Mouse (Mus musculus): ENCODE results near the gene Kdelr2.

The Kdelr2 gene

DNA sequence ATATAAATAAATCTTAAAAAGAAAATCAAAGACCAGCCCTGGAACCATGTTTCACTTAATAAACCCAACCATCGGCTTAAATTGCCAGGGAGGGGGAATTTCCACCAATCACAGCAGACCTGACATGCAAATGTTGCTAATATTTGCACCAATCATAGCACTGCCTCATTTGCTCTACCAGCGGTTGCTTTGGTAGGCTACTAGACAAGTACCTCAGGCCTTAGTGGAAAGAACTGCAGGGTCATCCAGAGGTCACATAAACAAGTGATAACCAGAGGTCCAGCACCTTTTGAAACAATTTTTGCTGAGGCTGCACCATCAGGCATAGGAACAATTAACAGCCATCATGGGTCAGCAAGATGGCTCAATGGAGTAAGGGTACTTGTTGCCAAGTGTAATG lies 2.1 kb upstream of the Kdelr2 start:
- no peak for DNase-seq (ENCODE audit: low spot score)

- peak; percentile 35 for DNase-seq (ENCODE audit: low spot score)
Observed at GRCm38 (mm10) chr5:143404148-143404930, 701 bp downstream of the Kdelr2 start.

- DNase-seq (ENCODE audit: low spot score), result no peak
Observed at GRCm38 (mm10) chr5:143405200-143405599, 1.6 kb downstream of the Kdelr2 start.

DNA sequence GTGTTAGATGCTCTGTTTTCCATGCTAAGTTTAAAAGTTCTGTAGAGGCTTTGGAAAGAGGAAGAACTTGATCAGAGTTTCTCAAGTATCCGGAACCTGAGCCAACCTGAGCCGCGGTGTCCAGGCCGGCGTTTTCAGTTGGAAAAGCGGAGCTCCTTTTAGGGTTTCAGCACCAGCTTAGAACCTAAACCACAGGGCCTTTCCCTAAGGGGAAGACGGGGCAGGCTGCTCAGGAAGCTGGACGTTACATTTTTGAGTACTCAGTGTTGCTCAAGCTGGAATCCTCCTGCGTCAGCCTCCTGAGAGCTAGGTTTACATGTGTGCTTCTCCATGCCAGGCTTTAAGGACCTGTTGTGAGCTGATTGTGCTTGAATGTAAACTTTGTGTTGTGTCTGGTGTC lies 2.9 kb downstream of the Kdelr2 start:
- no peak for DNase-seq (ENCODE audit: low spot score)

- DNase-seq (ENCODE audit: low spot score), result peak; percentile 26
Observed at GRCm38 (mm10) chr5:143409239-143409638, 5.6 kb downstream of the Kdelr2 start.

- DNase-seq (ENCODE audit: low spot score), result no peak
Observed at GRCm38 (mm10) chr5:143410841-143411395, 7.3 kb downstream of the Kdelr2 start.

- DNase-seq (ENCODE audit: low spot score), result no peak
Observed at GRCm38 (mm10) chr5:143421484-143421883, 17.8 kb downstream of the Kdelr2 start.

DNA sequence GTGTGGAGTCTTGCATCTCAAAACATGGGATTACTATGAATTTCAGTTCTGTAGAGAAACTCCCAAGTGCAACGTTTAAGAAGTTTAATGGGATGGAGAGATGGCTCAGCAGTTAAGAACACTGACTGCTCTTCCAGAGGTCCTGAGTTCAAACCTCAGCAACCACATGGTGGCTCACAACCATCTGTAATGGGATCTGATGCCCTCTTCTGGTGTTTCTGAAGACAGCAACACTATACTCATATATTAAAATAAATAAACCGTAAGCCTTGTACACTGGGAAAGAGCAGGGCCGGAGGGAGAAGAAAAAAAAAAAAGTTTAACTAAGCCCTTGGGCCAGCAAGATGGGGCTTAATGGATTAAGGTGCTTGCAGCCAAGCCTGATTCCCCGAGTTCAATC lies 19.4 kb downstream of the Kdelr2 start:
- DNase-seq (ENCODE audit: low spot score), result no peak

GRCm38 (mm10) chr5:143423899-143424519 lies 20.4 kb downstream of the Kdelr2 start:
- peak; percentile 64 for DNase-seq (ENCODE audit: low spot score)

DNA sequence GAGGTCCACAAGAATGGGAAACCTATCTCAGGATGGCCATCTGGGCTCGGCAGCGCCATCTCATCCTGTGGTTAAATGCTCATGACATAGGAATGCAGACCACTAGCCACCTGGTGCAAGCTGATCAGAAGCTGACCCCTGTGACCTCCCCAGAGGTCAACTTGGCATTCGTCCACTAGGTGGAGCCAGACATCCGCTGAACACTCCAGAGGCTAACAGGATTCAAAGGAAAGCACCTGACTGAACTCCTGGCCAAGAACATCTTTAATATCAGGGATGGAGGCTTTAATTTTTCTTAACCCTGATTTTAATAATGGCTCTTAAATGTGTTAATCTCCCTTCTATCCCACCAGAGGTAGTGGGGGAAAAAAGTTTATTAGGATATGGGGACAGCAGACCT lies 30.8 kb downstream of the Kdelr2 start:
- peak; percentile 91 for DNase-seq (ENCODE audit: low spot score)

GRCm38 (mm10) chr5:143441298-143441697 lies 37.7 kb downstream of the Kdelr2 start:
- DNase-seq (ENCODE audit: low spot score), result no peak

- no peak for DNase-seq (ENCODE audit: low spot score)
Observed at GRCm38 (mm10) chr5:143441753-143442152, 38.1 kb downstream of the Kdelr2 start.

GRCm38 (mm10) chr5:143463671-143464070 lies 60.0 kb downstream of the Kdelr2 start:
- no peak for DNase-seq (ENCODE audit: low spot score)

DNA sequence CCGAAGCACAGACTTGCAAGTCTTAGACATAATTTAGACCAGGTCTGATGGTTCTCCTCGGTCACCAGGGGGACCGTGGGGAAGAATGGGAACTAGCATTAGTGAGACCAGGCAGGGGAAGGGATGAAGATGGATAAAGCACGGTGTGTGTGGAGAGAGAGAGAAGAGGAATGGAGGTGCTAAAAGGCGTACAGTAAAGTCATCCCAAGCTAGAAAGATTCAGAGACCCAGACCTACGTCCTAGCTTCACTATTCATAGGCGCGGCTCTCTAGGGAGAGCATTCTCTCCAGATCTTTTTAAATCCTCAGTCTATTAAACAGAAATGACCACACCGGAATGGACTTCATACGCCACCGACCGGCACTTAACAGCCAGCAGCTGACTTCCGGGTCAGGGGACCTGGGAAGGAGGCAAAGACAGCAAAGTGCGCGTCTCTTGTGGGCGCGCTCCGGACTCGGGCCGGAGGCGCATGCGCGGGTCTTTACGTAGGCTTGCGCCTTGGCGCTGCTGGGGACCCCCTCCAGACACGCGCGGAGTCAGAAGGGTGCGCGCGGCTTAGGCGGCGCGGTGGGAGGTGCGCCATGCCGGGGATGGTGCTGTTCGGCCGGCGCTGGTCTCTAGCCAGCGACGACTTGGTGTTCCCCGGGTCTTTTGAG lies 60.6 kb downstream of the Kdelr2 start, which contains the start of gene Daglb:
TSS of gene Daglb (plus strand) at position 485 of the 657 bp plus-strand sequence.
- DNase-seq (ENCODE audit: low spot score), result peak; percentile 92

DNA sequence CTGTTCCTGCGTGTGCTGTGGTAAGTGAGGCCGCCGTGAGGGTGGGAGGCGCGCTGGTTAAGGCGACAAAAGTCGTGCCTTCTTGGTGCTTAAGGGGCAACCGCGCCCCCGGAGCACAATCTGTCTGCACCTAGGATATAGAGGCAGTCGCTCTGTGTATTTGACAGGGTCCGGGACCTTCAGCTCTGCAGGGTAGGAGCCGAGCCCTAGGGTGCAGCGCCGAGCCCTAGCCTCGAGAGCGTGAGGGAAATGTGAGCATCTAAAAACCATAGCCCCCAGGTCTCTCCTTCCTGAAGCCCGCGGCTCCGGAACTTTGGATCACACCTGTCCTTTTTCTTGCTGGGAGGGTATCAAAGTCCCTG lies 61.1 kb downstream of the Kdelr2 start:
- no peak for DNase-seq (ENCODE audit: low spot score)

DNA sequence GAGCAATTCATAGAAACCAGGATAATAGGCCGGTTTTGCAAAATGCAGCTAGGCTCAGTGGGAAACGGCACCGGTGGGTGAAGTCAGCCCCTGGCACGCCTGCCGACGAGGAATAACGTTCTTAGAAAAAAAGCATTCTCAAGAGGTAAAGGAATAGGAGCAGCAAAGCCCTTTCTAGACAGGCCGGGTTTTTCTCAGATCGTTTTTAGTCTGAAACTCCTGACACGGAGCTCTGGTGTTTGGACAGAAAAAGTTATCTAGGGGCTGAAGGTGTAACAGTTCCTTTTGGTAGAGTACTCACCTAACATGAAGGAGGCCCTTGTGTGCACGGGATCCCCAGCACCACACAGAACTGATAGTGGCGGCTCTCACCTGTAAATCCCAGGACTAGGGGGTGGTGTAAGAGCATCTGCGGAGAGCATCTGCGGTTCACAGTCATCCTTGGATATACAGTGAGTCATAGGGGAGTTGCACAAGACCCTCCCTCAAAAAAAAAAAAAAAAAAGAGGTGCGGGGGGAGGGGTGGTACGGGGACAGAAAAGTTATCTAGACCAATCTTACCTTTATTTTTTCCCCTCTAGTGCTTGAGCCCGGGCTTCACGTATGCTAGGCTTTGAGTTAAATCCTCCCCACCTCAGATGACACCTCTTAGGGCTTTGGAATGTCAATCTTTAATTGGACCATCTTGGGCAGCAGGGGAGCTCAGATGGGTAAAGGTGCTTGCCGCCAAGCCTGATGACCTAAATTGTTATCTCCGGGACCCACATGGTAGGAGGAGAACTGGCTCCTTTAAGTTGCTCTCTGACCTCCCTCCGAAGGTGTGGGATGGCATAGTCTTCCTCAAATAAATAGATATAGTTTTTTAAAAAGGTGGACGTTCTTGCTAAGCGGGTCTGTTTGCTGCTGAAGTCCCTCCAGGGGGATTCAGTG lies 61.8 kb downstream of the Kdelr2 start:
- no peak for DNase-seq (ENCODE audit: low spot score)

GRCm38 (mm10) chr5:143466891-143467669 lies 63.4 kb downstream of the Kdelr2 start:
- DNase-seq (ENCODE audit: low spot score), result no peak

GRCm38 (mm10) chr5:143467931-143468330 lies 64.3 kb downstream of the Kdelr2 start:
- DNase-seq (ENCODE audit: low spot score), result no peak

- no peak for DNase-seq (ENCODE audit: low spot score)
Observed at GRCm38 (mm10) chr5:143469628-143470027, 66.0 kb downstream of the Kdelr2 start.

DNA sequence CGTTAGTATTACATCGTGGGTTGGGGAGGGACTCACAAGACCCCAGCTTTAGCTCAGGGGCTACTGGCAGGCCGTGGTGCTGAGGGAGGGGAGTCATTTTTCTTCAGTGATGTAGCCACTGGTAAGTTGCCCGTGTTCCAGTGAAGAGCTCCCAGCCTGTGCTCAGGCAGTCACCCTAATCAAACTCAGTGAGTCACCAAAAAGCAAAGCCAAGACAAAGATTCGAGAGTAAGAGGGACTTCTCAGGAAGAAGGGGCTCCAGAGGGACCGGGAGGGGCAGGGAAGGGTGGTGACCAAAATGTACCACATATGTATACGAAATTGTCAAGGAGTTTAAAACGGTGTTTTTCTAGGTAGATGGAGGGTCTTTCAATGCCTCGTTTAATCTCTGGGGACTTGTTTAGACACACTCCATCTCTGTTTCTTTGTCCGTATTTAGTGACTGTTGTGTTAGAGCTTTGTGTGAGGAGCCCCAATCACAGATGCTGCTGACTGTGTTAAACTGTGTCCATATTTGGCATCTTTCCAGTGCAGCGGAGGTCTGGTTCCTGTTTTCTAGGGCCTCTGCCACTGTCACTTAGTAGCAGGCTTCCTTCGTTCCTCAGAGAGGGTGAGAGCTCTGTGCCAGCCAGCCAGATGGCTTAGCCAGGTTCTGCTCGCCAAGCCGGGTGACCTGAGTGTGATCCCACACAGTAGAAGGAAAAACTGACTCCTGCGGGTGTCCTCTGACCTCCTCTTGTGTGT lies 67.0 kb downstream of the Kdelr2 start:
- DNase-seq (ENCODE audit: low spot score), result no peak
